Mouse (Mus musculus): ENCODE measurements around the gene Tbc1d14. TPM values are rescaled to one million over a fixed set of nuclear protein-coding genes. Genes with fewer than 3 reads are reported as not detected.
A peak's percentile ranks its signal among the peaks of the same experiment; 100 is the strongest.

Tbc1d14 gene
- polyA plus RNA-seq, 1 experiment, result 34.7 TPM

DNA sequence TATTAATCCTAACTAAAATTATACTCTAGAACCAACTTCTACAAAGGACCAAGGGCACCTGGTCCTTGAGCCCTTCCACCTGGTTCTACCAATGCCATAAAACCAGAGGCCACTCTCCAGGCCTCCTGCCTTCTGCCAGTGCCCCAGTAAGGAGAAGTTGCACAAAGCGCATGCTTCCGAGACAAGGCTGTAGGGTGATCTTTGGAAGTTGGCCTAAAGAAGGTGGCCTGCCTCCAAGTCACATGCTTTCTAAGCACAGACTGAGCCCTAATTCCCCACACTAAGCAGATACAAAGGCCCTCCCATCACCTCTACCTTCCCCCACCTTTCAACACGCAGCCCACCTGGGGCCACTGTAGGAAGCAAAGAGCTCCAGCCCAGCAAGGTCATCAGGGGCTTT, 17.8 kb downstream of the Tbc1d14 start:
- Histone ChIP-seq H3K4me1 (ENCODE audit: control insufficient read depth, insufficient read depth, low read length) (peaks cover 5% of the 10 kb centered on the region), H3K27ac (ENCODE audit: control insufficient read depth, insufficient read depth, low read depth, low read length, poor library complexity) (peak overlapping the region; percentile 24; the same call in 1 of the 2 replicates)
- 56% methylated on average over 3 of the region's 3 CpGs for WGBS

DNA sequence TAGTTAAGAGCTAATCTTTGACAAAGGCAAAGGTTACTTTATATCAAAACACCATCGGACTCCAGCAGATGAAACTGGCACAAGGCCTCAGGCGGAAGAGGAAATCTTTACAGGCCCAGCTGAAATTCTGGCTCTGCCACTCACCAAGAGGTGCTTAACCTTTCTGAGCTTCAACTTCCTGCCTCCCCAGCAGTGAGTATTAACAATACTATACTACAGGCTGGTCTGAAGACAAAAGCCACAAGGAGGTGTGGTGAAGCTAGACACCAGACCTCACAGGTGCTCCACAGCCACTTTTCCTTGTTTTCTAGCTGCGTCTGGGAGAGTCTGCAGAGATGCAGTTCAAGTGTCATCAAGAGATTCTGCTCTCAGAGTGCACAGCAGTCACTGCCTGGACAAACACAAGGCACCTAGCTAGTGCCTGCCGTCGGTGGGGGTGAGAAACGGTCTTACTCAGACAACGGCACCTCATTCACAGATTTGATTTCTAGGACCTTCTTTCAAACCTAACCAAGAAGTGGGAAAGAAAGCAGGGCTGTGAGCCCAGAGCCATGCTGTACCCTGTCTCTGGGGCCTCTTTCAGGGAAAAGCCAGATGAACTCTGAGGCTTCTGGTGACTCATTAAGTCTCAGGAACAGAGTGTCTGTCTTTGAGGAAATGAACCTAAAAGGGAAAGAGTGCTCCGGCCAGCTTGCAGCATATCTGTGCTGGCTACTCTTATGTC, 18.8 kb downstream of the Tbc1d14 start:
- WGBS, result 55% methylated on average over 8 of the region's 8 CpGs

More for the DNA sequence above, 17.8 kb downstream of the Tbc1d14 start:
- H3K4me3 ChIP-seq (replicated peaks; ENCODE audit: control insufficient read depth, low read depth, low read length), result no peak overlapping the region
- TF ChIP-seq CTCF (IDR thresholded peaks at IDR 0.05; ENCODE audit: control insufficient read depth, insufficient read depth, low read length), result no peak
- no peak for TF ChIP-seq POLR2A (IDR thresholded peaks at IDR 0.05; ENCODE audit: borderline replicate concordance, control insufficient read depth, low read depth, low read length)

DNA sequence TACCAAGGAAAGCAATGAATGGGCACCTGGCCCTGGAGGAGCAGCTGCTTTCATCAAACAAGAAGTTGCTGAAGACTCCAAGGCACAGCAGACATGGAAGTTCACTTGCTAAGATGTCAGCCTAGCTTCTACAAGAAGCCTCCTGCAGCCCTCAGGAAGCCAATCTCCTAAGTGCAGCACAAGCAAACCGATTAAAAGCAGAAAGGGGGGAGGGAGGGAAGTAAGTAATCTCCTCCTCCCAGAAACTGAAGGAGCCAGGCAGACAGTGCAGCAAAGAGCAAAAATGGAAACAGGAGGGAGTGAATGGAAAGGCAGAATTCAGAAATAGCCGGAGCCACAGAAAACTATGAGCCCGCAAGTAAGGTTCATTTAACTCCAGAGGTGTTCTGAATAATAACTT, 19.7 kb downstream of the Tbc1d14 start:
- peaks cover 5% of the 10 kb centered on the region for H3K4me1 ChIP-seq (ENCODE audit: control insufficient read depth, insufficient read depth, low read length)
- no peak overlapping the region for H3K27ac ChIP-seq (ENCODE audit: control insufficient read depth, insufficient read depth, low read depth, low read length, poor library complexity)
- 42% methylated on average over 3 of the region's 3 CpGs for WGBS
- TF ChIP-seq CTCF (IDR thresholded peaks at IDR 0.05; ENCODE audit: control insufficient read depth, insufficient read depth, low read length) (no peak), POLR2A (IDR thresholded peaks at IDR 0.05; ENCODE audit: borderline replicate concordance, control insufficient read depth, low read depth, low read length) (no peak)
- no peak overlapping the region for H3K4me3 ChIP-seq (replicated peaks; ENCODE audit: control insufficient read depth, low read depth, low read length)

More for the DNA sequence above, 18.8 kb downstream of the Tbc1d14 start:
- H3K4me1 ChIP-seq (ENCODE audit: control insufficient read depth, insufficient read depth, low read length), result peaks cover 5% of the 10 kb centered on the region
- H3K4me3 ChIP-seq (replicated peaks; ENCODE audit: control insufficient read depth, low read depth, low read length), result no peak overlapping the region
- TF ChIP-seq POLR2A (IDR thresholded peaks at IDR 0.05; ENCODE audit: borderline replicate concordance, control insufficient read depth, low read depth, low read length) (no peak), CTCF (IDR thresholded peaks at IDR 0.05; ENCODE audit: control insufficient read depth, insufficient read depth, low read length) (no peak)
- H3K27ac ChIP-seq (ENCODE audit: control insufficient read depth, insufficient read depth, low read depth, low read length, poor library complexity), result peak overlapping the region; percentile 54; the same call in 1 of the 2 replicates

DNA sequence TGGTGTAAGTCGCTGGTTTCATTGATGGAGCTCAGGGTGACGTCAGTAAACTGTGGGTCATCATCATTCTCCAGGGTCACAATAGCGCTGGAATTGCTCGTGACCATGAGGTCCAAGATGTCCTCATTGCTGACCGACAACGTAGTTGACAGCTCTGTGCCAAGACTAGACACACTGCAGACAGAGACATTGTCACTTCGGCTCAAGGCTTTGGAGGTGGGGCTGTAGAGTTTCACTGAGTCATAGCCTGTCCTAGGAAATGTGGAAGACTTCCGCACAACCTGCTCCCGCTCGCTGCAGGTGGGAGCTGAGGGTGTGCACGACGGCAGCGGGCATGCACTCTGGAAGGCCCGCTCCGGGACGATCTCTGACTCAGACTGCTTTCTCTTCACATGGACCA, 21.7 kb downstream of the Tbc1d14 start:
- no peak for TF ChIP-seq CTCF (IDR thresholded peaks at IDR 0.05; ENCODE audit: control insufficient read depth, insufficient read depth, low read length)
- no peak for TF ChIP-seq POLR2A (IDR thresholded peaks at IDR 0.05; ENCODE audit: borderline replicate concordance, control insufficient read depth, low read depth, low read length)
- H3K27ac ChIP-seq (ENCODE audit: control insufficient read depth, insufficient read depth, low read depth, low read length, poor library complexity), result no peak overlapping the region
- no peak overlapping the region for H3K4me3 ChIP-seq (replicated peaks; ENCODE audit: control insufficient read depth, low read depth, low read length)
- peaks cover 6% of the 10 kb centered on the region for H3K4me1 ChIP-seq (ENCODE audit: control insufficient read depth, insufficient read depth, low read length)
- 95% methylated on average over 16 of the region's 16 CpGs for WGBS

DNA sequence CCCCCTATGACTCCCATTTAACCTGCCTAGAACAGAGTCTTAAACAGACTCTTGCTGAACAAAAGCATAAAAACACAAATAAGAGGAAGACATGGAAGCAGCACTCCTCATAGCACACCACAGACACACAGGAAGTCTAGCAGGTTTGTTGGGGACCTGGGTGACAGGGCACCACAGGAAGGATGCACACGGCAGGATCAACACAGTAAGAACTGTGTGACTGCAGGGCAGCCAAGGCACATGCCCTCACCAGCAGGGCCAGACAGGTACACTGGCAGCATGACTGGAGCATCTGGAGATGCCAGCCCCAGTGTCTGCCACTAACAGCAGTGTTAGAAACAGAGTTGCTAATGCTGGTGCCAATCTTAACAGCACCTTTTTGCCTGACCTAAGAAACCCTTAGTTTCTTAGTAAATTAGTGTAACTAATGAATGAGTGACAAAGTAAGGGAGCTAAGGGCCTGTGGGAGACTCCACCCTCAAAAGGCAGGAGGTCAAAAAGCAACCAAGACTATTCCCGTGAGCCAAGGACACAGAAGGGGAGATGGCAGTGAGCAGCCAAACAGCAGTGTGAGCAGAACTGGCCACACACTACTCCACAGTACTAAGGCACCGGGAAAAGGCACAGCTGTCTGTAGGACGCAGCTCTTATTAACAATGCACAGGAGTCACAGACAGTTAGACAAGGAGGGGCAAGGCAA, 22.4 kb downstream of the Tbc1d14 start:
- no peak for TF ChIP-seq POLR2A (IDR thresholded peaks at IDR 0.05; ENCODE audit: borderline replicate concordance, control insufficient read depth, low read depth, low read length)
- TF ChIP-seq CTCF (IDR thresholded peaks at IDR 0.05; ENCODE audit: control insufficient read depth, insufficient read depth, low read length), result no peak
- WGBS, result 69% methylated on average over 4 of the region's 4 CpGs
- H3K4me3 ChIP-seq (replicated peaks; ENCODE audit: control insufficient read depth, low read depth, low read length), result no peak overlapping the region
- peaks cover 5% of the 10 kb centered on the region for H3K4me1 ChIP-seq (ENCODE audit: control insufficient read depth, insufficient read depth, low read length)
- H3K27ac ChIP-seq (ENCODE audit: control insufficient read depth, insufficient read depth, low read depth, low read length, poor library complexity), result no peak overlapping the region

- H3K4me3 ChIP-seq (replicated peaks; ENCODE audit: control insufficient read depth, low read depth, low read length), result no peak overlapping the region
- H3K4me1 ChIP-seq (ENCODE audit: control insufficient read depth, insufficient read depth, low read length), result peaks cover 3% of the 10 kb centered on the region; the same call in 1 of the 2 replicates
- WGBS, result 79% methylated on average over 7 of the region's 7 CpGs
- H3K27ac ChIP-seq (ENCODE audit: control insufficient read depth, insufficient read depth, low read depth, low read length, poor library complexity), result no peak overlapping the region
- no peak for TF ChIP-seq CTCF (IDR thresholded peaks at IDR 0.05; ENCODE audit: control insufficient read depth, insufficient read depth, low read length)
- no peak for TF ChIP-seq POLR2A (IDR thresholded peaks at IDR 0.05; ENCODE audit: borderline replicate concordance, control insufficient read depth, low read depth, low read length)
Observed at GRCm38 (mm10) chr5:36570098-36570497, 23.0 kb downstream of the Tbc1d14 start.

DNA sequence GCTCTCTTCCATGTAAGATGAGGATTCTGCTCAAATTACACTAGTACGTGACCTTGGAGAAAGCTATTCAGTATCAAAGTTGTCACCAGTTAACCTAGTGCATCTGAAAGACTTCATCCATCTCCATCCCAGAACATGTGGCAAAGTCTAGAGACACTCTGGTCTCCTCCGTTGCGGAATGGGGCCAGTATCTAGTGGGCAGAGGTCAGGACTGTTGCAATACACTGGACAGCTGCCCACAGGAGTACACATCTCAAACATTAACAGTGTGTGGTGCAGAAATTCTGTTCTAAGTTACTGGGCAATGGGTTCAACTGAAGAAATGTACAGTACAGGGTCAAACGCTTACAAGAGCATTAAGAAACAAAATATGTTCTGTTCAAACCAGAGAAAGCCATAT, 25.0 kb downstream of the Tbc1d14 start:
- Histone ChIP-seq H3K27ac (ENCODE audit: control insufficient read depth, insufficient read depth, low read depth, low read length, poor library complexity) (no peak overlapping the region), H3K4me1 (ENCODE audit: control insufficient read depth, insufficient read depth, low read length) (peaks cover 10% of the 10 kb centered on the region), H3K4me3 (replicated peaks; ENCODE audit: control insufficient read depth, low read depth, low read length) (no peak overlapping the region)
- TF ChIP-seq POLR2A (IDR thresholded peaks at IDR 0.05; ENCODE audit: borderline replicate concordance, control insufficient read depth, low read depth, low read length), result no peak
- TF ChIP-seq CTCF (IDR thresholded peaks at IDR 0.05; ENCODE audit: control insufficient read depth, insufficient read depth, low read length), result no peak
- 81% methylated on average over 4 of the region's 4 CpGs for WGBS

GRCm38 (mm10) chr5:36567627-36568026, 25.4 kb downstream of the Tbc1d14 start:
- H3K27ac ChIP-seq (ENCODE audit: control insufficient read depth, insufficient read depth, low read depth, low read length, poor library complexity), result no peak overlapping the region; the same call in 1 of the 2 replicates
- H3K4me1 ChIP-seq (ENCODE audit: control insufficient read depth, insufficient read depth, low read length), result peaks cover 14% of the 10 kb centered on the region
- 71% methylated on average over 2 of the region's 2 CpGs for WGBS

More at GRCm38 (mm10) chr5:36567627-36568026, 25.4 kb downstream of the Tbc1d14 start:
- TF ChIP-seq CTCF (IDR thresholded peaks at IDR 0.05; ENCODE audit: control insufficient read depth, insufficient read depth, low read length) (no peak), POLR2A (IDR thresholded peaks at IDR 0.05; ENCODE audit: borderline replicate concordance, control insufficient read depth, low read depth, low read length) (no peak)
- no peak overlapping the region for H3K4me3 ChIP-seq (replicated peaks; ENCODE audit: control insufficient read depth, low read depth, low read length)

All from bone marrow, adult 2 months (tissue).